Mouse (Mus musculus): ENCODE measurements at regions not wholly inside any gene's neighbourhood (a gene's known extent, or its start where the extent isn't known, plus 50 kb on each side); places are given as distances from the start of the nearest gene placed in this dataset.

DNA sequence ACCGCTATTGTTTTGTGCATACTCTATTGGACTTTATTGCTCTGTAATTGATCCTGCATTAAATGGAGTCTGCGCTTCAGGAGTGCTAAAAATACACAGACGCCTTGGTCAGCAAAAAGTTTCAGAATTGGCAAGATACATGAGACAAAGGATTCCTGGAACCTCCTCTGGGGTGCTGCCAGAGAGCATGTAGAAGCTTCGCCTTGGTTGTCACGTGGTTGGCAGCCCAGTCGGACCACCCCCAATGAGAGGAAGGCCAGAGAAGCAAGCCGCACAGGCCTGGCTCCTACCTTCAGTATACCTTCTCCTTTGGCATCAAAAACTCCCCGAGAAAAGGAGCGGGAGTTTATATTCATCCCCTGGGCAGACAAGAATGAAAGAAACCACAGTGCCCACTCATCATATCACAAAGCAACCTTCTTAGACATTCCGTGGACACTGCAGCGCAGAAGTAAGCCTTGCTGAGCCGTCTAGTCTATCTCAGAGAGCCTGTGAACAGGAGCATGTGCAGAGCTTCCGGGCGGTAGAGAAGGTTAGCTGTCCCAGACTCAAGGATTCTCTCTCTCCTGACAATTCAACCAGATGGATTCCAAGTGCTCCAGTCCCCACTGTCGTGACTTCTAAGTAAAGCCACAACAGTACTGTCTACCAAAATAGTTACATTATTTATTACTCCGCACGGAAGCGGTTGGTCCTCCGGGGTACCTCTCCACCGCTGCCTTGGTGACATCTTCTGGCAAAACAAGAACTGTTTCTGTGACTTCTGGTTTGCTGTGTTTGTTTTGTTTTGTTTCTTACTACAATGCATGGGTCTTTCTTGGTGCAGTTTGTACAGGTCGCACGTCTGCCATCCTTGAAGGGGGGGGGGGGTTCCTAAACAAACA lies 85.6 kb upstream of the Myo10 start:
- no peak for TF ChIP-seq CTCF (IDR thresholded peaks at IDR 0.05; ENCODE audit: control insufficient read depth, insufficient read depth, insufficient replicate concordance, low read depth, low read length)
- TF ChIP-seq POLR2A (IDR thresholded peaks at IDR 0.05; ENCODE audit: control insufficient read depth, low read depth, low read length): no peak
